Comparison of ENCODE assay signal across 39 mouse cellular contexts in genomic region chr15:82509495-82509894, GRCm38 (mm10). TPM values are rescaled to one million over a fixed set of nuclear protein-coding genes. Genes with fewer than 3 reads are reported as not detected.
"Had no signal": no experiment of that assay in that cellular context is flagged by ENCODE, and none has a peak within 500 bp of the region (broad histone marks: within the 10 kb centered on the region; RNA-seq: fewer than 3 reads in every experiment).

No protein-coding gene starts in this region.

RNA-seq across cellular contexts. Expression of gene Cyp2d12, which starts 45.4 kb away (rescaled TPM):
- total RNA-seq: heart, postnatal 10 days; heart, postnatal 14 days; heart, postnatal 25 days; heart, postnatal 36 days; heart, postnatal 4 days; hematopoietic stem cell, adult 5-6 weeks; hindbrain, postnatal 0 days; layer of hippocampus, adult 18-20 months; layer of hippocampus, adult 2 months; layer of hippocampus, adult 8-10 months; layer of hippocampus, postnatal 10 days; layer of hippocampus, postnatal 14 days; layer of hippocampus, postnatal 25 days; layer of hippocampus, postnatal 36 days; left cerebral cortex, adult 18-20 months; left cerebral cortex, adult 2 months had no signal
- polyA plus RNA-seq: heart, embryonic 10.5 days; heart, embryonic 11.5 days; heart, embryonic 12.5 days; heart, embryonic 13.5 days; heart, embryonic 14.5 days; heart, embryonic 15.5 days; heart, embryonic 16.5 days; heart, postnatal 0 days; hindbrain, embryonic 10.5 days; hindbrain, embryonic 11.5 days; hindbrain, embryonic 12.5 days; hindbrain, embryonic 13.5 days; hindbrain, embryonic 14.5 days; hindbrain, embryonic 15.5 days; hindbrain, embryonic 16.5 days; hindbrain, postnatal 0 days; inflammation-experienced regulatory T-cells, adult 6 months; intestine, embryonic 14.5 days; intestine, embryonic 15.5 days; intestine, embryonic 16.5 days; intestine, postnatal 0 days; kidney, embryonic 14.5 days; kidney, embryonic 15.5 days; kidney, embryonic 16.5 days had no signal
